Mouse (Mus musculus) left cerebral cortex, postnatal 4 days (tissue): ENCODE data around the gene Retreg2. TPM values are rescaled to one million over a fixed set of nuclear protein-coding genes. Genes with fewer than 3 reads are reported as not detected.

Source experiments
- DNase-seq: peaks from one replicate; pipeline ENCODE4 v3.0.0-alpha.2; 2022
- intact Hi-C: fragments of 180-260 bp; cut with DNase I; formaldehyde crosslinking; loops from one replicate; pipeline ENCODE4 v1.15.1; 2025
- total RNA-seq, 2 experiments: library from RNA; stranded (reverse); gene quantifications; 2 replicates each; pipeline ENCODE4 v1.2.3; 2021

The Retreg2 gene
- total RNA-seq: 100 to 1,000 TPM; 122 to 123 TPM

DNA sequence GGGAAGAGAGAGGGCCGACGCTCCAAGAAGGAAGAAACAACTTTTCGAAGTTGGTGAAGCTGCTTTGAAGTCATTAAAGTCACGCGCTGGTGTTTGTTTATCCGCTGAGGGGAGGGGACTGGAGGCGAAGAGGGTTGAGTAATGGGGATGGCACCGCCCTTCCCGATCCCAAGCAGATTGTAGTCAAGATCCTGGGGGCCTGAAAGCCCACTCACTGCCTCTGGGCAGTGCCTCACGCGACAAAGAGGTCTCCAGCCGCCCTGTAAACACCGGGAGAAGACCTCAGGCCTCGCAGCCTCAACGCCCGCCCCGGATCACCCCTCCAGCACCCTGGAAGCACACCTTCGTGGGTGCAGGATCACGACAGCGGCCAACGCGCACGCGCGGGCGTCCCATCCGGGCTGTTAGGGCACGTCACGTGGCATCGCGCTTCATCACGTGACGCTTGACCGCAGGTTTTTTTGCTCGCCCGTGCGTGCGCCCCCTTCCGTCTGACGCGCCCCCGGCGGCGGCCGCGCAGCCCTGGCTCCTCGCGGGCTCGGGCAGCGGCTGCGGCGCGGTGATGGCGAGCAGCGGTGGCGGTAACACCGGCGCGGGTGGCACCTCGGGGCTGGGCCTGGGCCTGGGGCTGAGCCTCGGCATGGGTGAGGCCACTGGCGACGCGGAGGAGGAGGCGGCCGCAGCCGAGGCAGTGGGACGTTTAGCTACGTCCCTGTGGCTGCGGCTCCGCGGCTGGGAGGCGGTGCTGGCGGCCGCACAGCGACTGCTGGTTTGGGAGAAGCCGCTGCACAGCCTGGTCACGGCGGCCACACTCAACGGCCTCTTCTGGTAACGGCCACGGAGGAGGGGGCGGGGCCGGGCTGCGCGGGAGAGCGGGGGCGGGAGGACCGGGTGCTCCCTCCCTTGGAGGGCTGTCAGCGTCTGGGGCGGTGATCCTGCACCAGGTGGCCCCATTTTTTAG lies at the start of gene Retreg2, which contains the start of gene Cnppd1:
TSS of gene Retreg2 (plus strand) at position 478 of the 961 bp plus-strand sequence.
TSS of gene Cnppd1 (minus strand) at position 411 of the 961 bp plus-strand sequence.
- intact Hi-C loops: no loop called here
- peak; percentile 97 for DNase-seq

DNA sequence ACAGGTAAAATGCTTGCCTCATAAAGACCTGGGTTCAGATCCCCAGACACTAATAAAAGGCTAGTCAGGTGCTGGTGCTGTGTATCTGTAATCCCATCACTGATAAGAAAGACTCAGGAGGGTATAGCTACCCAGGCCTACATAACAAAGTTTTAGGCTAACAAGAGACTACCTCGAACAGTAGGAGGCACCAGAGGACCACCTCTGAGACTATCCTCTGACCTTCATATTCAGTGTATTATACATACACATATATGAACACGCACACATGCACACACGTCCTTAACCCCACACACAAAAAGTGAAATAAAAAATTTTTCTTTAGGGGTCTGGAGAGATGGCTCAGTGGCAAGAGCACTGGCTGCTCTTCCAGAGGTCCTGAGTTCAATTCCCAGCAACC lies 20.4 kb upstream of the Retreg2 start:
- DNase-seq: no peak
- intact Hi-C loops: no loop called here

DNA sequence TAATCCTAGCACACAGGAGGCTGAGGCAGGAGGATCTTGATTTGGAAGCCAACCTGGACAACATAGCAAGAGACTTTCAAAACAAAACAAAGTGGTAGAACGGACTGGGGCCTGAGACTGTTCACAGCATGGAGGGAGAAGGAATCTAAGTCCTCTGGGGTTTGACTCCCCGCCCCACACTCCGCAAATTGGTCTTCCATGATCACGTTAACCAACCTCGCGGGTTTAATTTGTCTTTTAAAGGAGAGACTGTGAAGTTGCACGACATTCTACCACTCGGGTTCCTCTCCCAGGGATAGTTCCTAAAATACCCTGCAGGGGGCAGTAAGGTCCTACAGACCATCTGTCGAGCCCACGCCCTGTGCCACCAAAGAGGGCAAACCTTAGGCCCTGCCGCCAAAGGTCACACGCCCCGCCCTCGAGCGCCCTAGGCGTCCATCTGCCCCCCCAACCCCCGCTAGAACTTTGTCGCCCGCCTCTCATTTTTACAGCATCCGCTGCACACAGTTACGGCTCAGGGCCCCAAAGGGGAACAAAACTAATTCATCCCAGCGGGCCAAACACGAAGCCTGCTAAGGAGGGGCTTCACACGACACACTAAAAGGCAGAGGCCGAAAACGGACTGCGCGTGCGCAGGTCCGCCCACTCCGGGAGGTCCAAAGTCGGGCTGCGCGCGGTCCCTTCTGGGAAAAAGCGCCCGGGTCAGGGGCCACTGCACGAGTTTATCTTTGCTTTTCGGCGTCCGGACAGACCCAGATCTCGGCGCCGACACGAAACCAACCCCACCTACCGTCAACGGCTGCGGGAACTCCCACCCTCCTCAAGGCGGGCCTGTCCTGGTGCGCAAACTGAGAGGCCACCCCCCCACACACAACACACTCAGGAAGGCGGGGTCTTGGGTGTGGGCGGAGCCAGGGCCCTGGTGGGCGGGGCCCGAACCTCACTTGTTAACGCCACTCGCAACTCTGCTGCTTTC lies 17.9 kb upstream of the Retreg2 start, which contains the start of gene Nhej1:
TSS of gene Nhej1 (minus strand) at position 855 of the 976 bp plus-strand sequence.
- peak; percentile 94 for DNase-seq
- intact Hi-C loops: no loop called here

DNA sequence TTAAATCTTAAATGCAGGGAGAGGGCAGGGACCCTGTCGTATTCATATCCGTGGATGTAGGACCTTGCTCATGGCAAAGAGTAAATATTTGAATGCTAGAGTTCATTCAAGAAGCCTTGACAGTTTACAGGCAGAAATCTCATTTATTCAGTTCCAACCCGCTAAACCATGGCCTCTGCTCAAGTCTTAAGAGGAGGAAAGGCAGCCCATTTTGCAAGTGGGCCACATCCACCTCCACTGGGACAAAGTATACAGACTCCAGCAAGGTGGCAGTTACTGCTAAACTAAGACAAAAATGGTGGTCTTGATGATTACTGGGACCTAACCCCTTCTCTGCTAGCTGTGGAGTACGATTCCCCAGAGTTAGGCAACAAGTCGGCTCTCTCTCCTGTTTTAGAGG lies 17.2 kb upstream of the Retreg2 start:
- no peak for DNase-seq

DNA sequence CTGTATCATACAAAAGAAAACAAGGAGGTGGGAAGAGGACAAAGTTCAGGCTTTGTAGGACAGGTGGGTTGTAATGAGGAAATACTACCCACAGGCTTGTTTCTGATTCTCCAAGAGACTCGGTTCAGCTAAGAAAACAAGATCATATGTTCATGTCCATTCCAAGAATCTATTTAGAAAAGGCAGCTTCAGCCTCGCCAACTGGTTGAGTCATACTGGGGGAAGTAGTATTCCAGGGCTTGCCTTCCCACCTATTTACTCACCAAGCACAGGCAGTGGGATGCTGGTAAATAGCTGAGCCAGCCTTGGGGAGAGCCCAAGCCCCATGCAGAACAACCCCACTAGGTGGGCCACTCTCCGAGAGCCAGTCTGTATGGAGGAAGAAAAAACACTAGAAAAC lies 13.9 kb upstream of the Retreg2 start:
- intact Hi-C loops: no loop called here
- DNase-seq: no peak

More for the DNA sequence above, 17.2 kb upstream of the Retreg2 start:
- intact Hi-C loops: no loop called here

DNA sequence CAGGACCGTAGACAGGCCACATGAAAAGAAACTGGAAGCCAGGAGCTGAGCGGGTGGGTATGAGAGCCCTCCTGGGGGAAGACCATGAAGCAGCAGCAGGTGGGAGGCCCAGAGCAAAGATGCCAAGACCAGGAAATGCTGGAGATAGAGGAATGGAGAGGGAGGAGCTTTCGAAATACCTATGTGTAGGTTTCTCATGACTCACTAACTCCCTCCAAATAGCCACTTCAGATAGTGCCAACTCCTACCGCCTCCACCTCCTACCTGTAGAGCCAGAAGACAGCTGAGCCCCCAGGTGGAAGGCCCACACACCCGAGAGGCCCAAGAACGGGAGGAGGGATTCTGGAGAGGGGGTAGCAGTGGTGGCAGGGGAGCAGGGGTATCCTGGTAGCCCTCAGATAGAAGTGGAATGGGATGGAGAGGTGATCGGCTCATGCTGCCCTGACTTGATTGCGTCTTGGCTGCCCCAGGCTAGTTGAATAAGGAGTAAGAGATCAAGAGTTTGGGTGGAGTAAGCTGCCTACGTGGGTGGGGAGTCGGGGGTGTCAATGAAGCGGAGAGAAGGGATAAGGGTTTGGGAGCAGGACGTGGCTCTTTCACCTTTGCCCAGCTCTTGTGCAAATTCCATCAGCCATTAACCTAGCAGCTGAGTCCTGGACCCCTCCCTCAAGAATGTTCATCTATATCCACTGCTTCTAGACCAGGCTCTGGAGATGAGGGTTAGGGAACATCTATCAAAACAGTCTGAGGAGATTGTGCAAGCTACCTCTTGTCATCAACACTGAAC lies 9.0 kb upstream of the Retreg2 start, which contains the start of gene Slc23a3:
TSS of gene Slc23a3 (minus strand) at position 470 of the 787 bp plus-strand sequence.
- no peak for DNase-seq
- intact Hi-C loops: no loop called here

DNA sequence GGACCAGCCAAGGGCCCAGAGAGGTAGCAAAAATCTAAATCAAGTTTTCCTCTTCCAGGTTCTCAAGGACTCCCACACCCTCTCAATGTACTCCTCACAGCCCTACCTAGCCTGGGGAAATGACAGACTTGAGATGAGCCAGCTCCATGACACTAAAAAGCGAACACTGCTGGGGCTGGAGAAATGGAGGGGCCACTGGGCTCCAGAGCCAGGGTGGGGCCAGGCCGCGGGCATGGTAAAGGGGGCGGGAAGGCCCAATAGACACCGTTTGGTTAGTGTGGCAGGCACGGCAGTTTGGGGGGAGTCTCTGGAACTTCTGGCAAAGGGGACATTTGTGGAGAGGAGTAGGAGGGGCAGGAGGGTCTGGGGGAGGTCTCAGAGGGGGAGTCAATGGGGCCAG lies 6.3 kb upstream of the Retreg2 start:
- no peak for DNase-seq
- intact Hi-C loops: no loop called here

DNA sequence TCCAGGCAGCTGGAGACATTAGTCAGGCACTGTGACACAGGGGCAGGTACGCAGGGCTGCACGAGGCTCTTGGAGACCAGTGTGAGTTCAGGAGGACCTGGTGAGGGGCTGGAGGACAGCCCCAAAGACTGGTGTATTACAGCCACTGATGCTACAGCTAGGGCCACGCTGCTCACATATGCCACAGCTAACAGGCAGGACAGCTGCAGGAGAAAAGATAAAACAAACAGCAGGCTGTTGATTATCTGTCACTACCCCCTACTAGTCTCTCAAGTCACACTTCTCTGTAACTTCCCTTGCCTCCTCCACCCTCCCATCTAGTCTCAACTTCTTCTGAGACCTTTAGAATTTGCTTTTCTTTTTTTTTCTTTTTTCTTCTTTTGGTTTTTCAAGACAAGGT lies 5.8 kb upstream of the Retreg2 start:
- DNase-seq: no peak
- intact Hi-C loops: no loop called here

DNA sequence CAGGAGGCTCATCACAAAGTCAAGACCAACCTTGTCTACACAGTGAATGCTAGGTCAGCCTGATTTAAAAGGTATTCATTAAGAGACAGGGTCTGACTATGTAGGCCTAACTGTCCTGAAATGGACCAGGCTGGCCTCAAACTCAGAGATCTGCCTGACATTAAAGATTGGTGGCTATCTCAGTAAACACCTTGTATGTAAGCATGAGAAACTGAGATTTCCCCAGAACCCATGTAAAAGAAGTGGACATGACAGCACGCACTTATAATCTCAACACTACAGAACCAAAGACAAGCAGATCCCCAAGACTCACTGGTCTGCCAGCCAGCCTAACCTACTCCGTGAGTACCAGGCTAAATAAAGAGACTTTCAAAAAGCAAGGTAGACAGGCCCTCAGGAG lies 4.1 kb upstream of the Retreg2 start:
- DNase-seq: no peak
- intact Hi-C loops: no loop called here

DNA sequence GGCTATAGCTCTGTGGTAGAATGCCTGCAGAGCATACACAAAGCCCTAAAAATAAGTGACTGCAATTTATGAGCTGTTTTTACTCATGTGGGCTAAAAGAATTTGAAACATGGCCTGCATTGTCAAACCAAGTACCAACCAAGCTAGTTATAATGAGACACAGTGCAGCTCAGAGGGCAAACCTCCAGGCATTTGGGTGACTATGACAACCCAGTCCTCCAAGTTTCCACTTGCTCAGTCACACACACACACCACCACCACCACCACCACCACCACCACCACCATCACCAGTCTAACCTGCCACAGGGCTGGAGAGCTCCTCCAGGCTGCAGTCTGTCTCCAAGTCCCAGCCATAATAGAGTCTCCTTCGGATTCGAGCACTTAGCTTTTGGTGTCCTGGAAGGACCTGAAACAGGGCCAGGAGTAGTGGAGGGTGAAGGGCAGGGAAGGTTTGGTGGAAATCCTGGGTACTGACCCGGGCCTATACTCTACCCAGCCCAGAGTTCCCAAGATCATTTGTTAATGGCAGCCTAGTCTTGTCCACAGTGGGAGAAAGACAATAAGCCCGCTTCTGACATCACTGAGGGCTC lies 1.9 kb upstream of the Retreg2 start:
- DNase-seq: no peak

DNA sequence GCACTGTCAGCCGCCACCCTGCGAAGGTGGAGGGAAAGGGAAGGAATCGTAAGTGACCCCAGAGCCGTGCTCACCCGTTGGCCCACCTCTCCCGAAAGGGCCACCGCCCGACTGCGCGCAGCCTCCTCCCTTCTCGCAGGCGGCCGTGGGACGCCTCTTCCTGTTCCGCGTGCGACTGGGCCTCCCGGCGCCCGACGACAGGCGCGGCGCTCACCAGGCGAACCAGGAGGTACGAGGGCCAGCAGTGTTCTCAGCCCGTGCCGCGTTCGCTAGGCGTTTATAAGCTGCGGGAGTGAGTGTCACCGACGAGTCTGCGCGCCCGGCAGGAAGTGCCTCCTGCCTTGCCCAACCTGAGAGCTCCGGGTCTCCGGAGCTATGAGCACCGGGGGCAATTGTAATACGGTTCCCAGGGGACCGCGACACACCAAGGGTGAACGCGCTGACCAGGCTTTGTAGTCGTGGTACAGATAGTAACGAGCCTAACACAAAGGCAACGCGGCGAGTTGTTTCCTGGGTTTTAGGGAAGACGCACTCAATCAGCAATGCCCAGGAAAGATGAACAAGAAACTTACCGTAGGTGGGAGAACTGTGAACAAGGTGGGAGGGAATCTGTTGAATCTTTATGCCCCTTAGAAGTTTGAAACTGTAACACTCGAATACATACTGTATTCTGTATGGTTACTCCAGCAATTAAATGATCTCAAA lies 940 bp upstream of the Retreg2 start:
- DNase-seq: peak; percentile 32
- intact Hi-C loops: no loop called here

More for the DNA sequence above, 1.9 kb upstream of the Retreg2 start:
- intact Hi-C loops: no loop called here

DNA sequence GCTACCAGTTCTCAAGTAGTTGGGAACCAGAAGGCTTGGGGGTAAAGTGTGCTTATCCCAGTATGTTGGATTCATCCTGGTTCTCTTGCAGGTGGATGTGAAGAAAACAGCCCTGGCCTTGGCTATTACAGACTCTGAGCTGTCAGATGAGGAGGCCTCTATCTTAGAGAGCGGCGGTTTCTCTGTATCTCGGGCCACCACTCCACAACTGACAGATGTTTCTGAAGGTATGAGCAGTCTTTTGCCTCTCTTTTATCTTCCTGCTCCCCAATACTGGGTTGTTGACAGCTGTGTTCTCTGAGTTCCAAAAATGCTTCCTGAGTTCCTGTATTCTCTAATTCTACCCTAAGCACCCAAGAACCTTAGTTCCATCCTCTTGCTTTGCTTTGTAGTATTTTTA lies 3.0 kb downstream of the Retreg2 start:
- no peak for DNase-seq

DNA sequence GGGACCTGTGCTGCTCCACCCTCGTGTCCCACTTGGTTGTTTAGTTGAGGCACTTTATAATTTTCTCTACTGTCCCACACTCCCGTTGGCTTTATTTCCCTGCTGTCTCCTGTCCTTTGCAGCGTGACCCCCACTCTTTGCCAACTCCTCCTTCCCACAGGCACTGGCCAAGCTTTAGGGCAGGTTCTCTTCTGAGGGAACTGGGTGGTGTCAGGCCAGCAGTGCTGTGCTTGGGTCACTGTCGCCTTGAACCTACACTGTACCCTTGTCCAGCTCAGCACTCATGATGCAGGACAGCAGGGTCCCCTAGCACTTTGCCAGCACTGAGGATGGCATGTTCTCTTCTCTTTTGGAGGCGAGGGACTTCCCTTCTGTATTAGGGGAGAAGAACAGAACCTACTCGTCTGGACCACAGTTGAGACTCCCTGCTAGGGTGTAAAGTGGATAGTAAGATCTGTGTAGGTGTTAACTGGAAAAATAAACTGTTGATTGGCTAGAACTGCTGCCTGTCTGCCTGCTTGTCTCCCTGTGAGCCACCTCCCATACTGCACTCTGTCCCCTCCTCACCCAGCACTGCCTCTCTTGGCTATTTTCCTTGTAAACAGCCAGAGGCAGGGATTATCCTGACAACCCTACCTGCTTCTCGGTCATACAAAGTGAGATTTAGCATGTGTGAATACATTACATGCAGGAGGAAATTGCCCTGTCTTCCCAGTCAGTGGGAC lies 5.0 kb downstream of the Retreg2 start:
- no peak for DNase-seq

More for the DNA sequence above, 3.0 kb downstream of the Retreg2 start:
- intact Hi-C loops: no loop called here

DNA sequence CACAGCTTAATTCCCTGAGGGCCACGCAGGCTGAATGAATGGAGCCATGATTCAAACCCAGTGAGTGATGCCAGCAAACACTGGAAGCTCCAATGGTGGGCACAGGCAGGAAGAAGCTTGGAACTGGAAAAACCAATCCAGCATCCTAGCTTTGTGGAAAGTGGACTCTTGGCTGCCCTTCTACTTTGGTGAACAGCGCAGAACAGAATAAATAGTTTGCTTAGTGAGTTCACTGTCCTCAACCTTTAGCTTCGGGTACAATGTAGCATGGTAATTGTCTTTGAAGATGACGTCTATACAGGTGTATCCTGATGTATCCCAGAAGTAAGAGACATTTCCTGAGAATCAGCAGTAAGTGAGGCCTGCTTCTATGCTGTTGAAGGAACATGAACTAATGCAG lies 6.1 kb downstream of the Retreg2 start:
- intact Hi-C loops: no loop called here
- no peak for DNase-seq

More for the DNA sequence above, 5.0 kb downstream of the Retreg2 start:
- intact Hi-C loops: no loop called here

DNA sequence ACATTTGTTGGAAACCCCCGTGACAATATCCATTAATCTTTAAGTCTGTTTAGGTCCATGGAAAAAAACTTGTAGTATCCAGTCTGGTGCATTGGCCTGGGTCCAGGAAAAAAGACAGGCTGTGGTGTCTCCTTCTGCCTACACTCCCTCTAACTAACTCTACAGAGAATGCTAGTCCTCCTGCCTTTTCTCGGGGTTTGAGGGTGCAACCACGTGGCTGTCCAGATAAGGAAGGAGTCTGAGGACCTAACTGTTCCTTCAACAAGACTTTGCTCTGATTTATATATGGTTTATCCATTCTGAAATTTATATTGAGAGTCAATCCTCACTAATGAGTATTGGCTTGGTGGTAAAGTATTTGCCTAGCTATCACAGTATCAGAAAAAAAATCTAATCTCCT lies 13.3 kb downstream of the Retreg2 start:
- intact Hi-C loops: no loop called here
- DNase-seq: no peak

DNA sequence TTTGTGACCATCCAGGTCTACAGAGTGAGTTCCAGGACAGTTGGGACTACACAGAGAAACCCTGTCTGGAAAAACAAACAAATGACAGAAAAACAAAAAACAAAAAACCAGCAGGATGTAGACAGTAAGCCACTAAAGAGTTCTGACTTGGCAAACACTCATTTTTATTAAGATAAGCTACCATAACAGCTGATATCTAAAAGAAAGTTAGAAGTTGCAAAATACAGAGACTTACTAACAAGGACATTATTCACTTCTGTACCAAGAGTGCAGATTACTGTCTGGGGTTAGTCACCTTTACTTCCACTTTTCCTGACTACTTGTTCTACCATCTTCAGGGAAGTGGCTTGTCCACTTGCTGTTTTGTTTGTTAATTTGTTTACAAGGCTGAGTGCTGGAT lies 16.4 kb downstream of the Retreg2 start:
- DNase-seq: no peak
- intact Hi-C loops: no loop called here

DNA sequence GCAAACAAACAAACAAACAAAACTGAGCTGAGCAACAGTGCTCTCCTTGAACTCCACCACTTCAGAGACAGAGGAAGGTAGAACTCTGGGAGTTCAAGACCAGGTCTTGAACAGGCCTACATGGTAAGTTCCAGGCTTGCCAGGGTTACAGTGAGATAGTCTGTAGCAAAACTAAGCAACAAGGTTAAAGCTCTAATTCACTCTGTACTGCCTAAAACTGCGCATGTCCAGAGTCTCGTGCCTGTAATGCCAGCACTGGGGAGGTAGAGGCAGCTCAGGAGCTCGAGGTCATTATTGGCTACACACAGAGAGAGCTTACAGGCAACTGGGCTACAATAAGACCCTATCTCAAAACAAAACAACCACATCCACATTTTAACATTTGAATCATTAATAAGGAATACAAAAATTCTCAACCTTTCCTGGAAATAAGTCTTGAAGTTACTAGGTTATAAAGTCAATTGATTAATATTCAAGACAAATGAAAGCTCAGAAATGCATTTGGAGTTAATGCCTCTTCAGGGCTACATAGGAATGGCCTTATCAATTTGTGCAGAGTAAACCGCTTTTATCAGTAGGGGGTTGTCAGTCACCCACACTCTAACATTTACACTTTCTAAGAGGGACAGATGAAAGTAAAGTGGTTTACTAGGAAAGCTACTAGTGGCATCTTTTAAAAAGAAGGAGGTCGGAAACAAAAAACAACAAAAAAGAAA lies 17.1 kb downstream of the Retreg2 start:
- intact Hi-C loops: no loop called here
- DNase-seq: no peak

DNA sequence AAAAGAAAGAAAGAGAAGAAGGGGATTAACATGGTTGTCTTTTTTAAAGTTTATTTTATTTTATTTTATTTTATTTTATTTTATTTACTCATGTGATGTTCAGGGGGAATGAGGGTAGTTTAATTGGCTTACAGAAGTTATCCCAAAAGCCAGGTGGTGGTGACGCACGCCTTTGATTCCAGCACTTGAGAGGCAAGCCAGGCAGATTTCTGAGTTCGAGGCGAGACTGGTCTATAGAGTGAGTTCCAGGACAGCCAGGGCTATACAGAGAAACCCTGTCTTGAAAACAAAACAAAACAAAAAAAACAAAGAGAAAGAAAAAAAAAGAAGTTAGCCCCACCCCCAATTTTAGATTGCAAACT lies 17.7 kb downstream of the Retreg2 start:
- DNase-seq: no peak
- intact Hi-C loops: no loop called here
